Mouse (Mus musculus) cerebellum, postnatal 10 days (tissue): ENCODE measurements around the gene Tfap2a.

ENCODE experiments used
- DNase-seq, 2 experiments: peaks; one replicate each; pipeline ENCODE4 v3.0.0; 2021; ENCODE audit warnings: mixed read lengths in 2 of 2

Tfap2a gene

GRCm38 (mm10) chr13:40738196-40738880, at the start of gene Tfap2a:
Gene Tfap2a (minus strand): TSS chr13:40738376.
- peak in 1 of 2 experiments; percentile 22 for DNase-seq

- DNase-seq = peak; percentile 19 to 68
Observed at GRCm38 (mm10) chr13:40784202-40784771, 46.1 kb upstream of the Tfap2a start.

DNA sequence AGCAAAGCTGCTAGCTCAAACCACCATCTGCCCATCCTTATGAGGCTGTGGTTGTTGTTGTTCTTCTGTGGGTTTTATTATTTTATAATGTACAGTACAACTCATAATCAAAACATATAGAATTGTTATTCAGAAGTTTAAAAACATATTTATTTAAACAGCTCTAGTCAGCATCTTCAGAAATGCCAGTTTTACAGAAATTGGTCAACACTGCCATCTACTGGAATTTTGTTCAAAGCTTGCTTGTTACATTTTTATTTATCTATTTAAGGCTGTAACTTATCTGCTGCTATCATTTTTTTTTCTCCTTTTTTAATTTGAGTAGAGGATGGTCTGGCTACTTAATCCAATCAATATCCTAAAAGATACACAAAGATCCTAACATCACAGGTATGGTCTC, 19.8 kb upstream of the Tfap2a start:
- peak; percentile 19 to 56 for DNase-seq

- no peak for DNase-seq
Observed at GRCm38 (mm10) chr13:40756356-40756755, 18.2 kb upstream of the Tfap2a start.

GRCm38 (mm10) chr13:40754091-40754490, 15.9 kb upstream of the Tfap2a start:
- no peak for DNase-seq

DNA sequence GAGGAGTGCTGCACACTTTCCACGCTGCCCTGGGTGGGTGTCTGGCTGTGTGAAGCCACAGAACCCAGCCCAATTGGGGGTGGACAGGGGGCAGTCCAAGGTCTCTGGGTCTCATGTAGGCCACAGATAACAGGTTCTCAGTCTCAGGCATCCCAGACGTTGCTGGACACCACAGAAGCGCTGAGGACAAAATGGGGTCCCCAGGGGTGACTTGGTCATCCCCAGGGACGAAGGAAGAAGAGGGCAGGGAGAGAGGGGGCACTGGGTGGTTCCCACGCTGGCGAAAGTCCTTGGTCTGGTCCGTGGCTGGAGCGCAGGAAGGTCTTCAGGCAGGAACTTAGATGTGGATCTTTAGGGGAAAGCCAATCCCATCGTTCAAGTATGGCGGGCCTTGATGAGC, 13.7 kb upstream of the Tfap2a start:
- DNase-seq = no peak

GRCm38 (mm10) chr13:40749603-40749905, 11.4 kb upstream of the Tfap2a start:
- DNase-seq = no peak

- DNase-seq = peak; percentile 35 to 48
Observed at GRCm38 (mm10) chr13:40748785-40749602, 10.8 kb upstream of the Tfap2a start.

- DNase-seq = peak; percentile 13 to 14
Observed at GRCm38 (mm10) chr13:40744111-40744805, 6.1 kb upstream of the Tfap2a start.

DNA sequence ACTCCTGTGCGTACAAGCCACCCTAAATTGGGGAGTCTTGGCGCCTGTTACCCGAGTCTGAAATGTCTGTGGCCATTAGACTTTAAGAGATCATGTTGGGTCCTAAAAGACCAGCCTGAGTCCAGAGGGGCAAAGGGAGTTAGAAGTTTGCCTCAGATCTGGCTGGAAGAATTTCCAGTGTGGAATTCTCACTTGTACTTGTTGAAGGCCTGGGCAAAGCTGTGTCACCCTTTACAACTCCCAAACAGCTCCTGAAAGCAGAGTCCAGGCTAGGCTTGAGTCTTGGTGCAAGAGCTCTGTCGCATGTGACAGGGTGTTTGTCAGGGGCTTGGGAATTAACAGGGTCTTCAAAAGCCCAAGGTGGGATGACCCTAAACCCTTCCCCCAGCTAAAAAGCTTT, 5.0 kb upstream of the Tfap2a start:
- no peak for DNase-seq

DNA sequence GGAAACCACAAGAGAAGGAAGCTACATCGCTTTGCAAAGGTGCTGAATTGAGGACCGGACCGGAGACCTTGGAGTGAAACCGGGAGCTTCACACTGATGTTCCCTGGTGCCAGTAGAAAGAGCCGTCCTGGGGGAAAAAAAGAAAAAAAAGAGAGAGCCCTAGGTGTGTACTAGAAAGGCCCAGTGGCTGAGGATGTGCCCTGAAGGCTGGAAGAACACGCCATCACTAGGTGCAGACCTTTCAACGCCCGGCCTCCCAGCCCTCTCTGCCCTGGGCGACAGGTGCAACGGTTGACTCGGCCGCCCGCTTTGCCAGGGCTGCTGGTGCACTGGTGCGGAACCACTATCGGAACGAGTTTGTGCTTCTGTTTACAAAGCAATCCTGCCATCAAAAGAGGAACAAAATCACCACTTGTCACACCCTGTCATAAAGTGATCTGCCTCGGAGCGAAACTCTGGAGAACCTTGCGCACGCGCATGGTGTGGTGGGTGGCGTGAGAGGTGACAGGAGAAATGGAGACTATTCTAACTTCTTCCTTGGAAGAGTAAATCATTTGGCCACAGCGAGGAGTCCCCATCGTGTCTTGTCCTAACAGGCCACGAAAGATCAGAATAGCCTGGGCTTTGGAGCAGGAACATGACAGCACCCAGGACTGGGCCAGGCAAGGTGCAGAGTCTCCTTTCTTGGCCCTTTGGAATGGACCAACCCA, 3.8 kb upstream of the Tfap2a start:
- no peak for DNase-seq

DNA sequence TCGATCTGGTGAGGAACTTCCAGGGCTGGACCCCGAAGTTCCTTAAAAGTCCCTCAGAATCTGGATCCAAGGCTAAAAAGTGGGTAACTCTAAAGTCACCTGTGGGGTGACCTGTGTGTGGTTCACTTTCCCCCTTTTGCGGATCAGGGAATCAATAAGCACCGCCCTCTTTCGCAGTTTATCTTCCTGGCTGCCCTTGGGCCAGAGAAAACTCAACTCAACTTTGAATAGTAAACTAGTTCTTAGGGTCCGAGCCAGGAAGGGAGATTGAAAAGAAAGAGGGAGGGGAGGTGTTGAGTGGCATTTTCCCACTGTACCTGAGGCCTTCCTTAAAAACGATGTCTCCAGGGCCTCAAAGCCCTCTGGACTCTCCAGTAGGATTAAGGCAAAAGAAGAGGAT, 3.3 kb upstream of the Tfap2a start:
- no peak for DNase-seq

- no peak for DNase-seq
Observed at GRCm38 (mm10) chr13:40740727-40741360, 2.7 kb upstream of the Tfap2a start.

DNA sequence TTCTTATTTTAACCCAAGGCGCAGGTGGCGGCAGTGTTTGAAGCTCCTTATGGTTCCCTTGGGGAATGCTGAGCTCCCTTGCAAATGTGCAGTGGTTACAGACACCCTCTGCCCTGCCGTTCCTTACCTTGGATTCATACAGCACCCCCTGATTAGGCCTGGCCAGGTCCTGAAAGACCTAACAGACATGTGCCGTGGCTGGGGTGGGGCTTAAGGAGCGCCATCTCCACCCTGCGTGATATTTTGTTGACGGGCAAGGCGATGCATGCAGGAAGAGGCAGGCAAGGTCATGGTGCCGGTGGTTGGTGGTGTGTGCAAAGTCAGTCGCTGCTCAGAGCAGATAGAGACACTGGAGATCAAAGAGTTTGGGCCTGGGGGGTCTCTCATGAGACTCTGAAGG, 1.7 kb upstream of the Tfap2a start:
- no peak for DNase-seq

GRCm38 (mm10) chr13:40739121-40739650, 1.0 kb upstream of the Tfap2a start:
- peak in 1 of 2 experiments; percentile 15 for DNase-seq

GRCm38 (mm10) chr13:40737761-40738160, 415 bp downstream of the Tfap2a start:
- peak; percentile 16 to 24 for DNase-seq

DNA sequence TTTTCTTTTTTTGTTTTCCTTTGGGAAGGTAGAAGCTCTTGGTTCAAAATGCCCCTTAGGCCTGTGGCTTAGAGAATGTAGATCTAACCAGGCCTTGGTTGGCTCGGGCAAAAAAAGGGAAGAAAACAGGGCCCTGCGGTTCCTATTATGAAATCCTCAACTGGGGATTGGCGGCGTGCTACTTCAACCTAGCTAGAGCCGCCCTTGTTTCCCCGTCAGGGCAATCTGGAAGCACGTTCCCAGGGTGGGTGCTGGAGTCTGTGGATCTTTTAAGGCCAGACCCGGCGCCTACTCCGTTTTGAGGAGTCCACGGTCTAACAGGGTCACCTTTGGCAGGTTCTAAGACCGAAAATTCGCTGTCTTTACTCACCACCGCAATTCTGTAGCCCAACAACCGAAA, 1.1 kb downstream of the Tfap2a start:
- no peak for DNase-seq

- peak in 1 of 2 experiments; percentile 20 for DNase-seq
Observed at GRCm38 (mm10) chr13:40736107-40736780, 1.9 kb downstream of the Tfap2a start.

- DNase-seq = peak in 1 of 2 experiments; percentile 12
Observed at GRCm38 (mm10) chr13:40735416-40736106, 2.6 kb downstream of the Tfap2a start.

GRCm38 (mm10) chr13:40734316-40734965, 3.7 kb downstream of the Tfap2a start:
- peak; percentile 37 to 44 for DNase-seq
